Mouse (Mus musculus): ENCODE measurements around the gene Bend5. TPM values are rescaled to one million over a fixed set of nuclear protein-coding genes. Genes with fewer than 3 reads are reported as not detected.

Gene Bend5
- total RNA-seq (2014; rRNA removed), result 0.13 and 0.28 TPM in 2 replicates
- 0.13 TPM in 1 of 2 replicates, not detected in the other for polyA plus RNA-seq (2012; rRNA removed)

DNA sequence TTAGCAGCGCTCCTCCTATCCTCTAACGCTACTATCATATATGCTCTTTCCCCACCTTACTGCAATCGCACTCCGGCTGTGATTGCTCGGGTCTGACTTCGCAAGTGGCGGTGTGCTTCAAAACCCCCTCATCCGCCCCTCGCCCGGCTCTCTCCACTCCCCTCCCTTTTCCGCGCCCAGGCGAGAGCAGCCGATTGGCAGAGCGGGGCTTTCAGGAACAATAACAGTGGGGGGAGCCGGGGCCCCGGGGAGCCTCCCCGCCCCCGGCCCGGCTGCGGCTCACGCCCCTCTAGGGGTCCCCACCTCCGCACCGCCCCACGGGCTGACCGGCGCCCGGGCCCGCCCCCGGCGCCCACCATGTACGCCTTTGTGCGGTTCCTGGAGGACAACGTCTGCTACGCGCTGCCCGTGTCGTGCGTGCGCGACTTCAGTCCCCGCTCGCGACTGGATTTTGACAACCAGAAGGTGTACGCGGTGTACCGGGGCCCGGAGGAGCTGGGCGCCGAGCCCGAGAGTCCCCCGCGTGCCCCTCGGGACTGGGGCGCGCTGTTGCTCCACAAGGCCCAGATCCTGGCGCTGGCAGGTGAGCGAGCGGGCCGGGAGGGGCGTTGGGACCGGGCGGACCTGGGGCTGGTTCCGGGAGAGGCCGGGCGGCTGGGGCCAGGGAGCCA, at the start of gene Bend5:
TSS of gene Bend5 (plus strand) at position 189 of the 671 bp plus-strand sequence.
- Histone ChIP-seq H3K4me1 (ENCODE audit: control insufficient read depth, insufficient read depth, low read length) (no peaks in the 10 kb centered on the region; the same call in 1 of the 2 replicates), H3K4me3 (ENCODE audit: insufficient read depth, low read depth, low read length) (peak within 1 kb of the TSS; percentile 58), H3K36me3 (ENCODE audit: control insufficient read depth, insufficient read depth, low read length) (no peaks in the 10 kb centered on the region), H3K9ac (ENCODE audit: low read depth, low read length) (peak within 1 kb of the TSS; percentile 71), H3K79me2 (ENCODE audit: control insufficient read depth, insufficient read depth, low read length) (no peaks in the 10 kb centered on the region), H3K27me3 (ENCODE audit: control insufficient read depth, insufficient read depth, low read length) (peaks cover 3% of the 10 kb centered on the region; the same call in 1 of the 2 replicates), H3K27ac (replicated peaks; ENCODE audit: insufficient read depth, low read depth, low read length) (no peak within 1 kb of the TSS)
- 2% methylated on average over 64 of the region's 66 CpGs for WGBS
- no peak for DNase-seq (ENCODE audit: extremely low read depth, low read depth, low spot score)
- TF ChIP-seq CTCF (IDR thresholded peaks at IDR 0.05; ENCODE audit: low read depth, low read length), result no peak
- TF ChIP-seq POLR2A (IDR thresholded peaks at IDR 0.05; ENCODE audit: extremely low read depth, insufficient read depth, low read length), result no peak

DNA sequence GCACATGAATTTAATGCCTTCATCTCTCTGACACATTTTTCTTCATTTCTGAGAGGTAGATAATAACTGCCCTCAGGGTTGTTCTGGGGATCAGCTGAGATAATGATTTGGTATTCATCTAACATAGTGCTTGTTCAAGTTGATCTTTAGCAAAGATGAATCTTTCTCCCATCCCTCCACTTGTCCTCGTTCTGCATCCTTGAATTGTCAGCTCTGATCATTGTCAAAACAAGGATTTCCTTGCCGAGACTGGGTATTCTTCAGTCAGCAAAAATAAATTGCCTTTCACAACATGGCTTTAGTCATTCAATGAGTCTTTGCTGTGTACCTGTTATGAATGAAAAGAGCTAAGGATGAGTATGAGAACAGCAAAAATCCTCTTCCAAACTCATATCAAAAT, 47.0 kb upstream of the Bend5 start:
- Histone ChIP-seq H3K36me3 (ENCODE audit: control insufficient read depth, insufficient read depth, low read length) (no peaks in the 10 kb centered on the region), H3K4me1 (ENCODE audit: control insufficient read depth, insufficient read depth, low read length) (no peaks in the 10 kb centered on the region), H3K79me2 (ENCODE audit: control insufficient read depth, insufficient read depth, low read length) (no peaks in the 10 kb centered on the region), H3K4me3 (ENCODE audit: insufficient read depth, low read depth, low read length) (no peak overlapping the region), H3K9ac (ENCODE audit: low read depth, low read length) (no peak overlapping the region), H3K27me3 (ENCODE audit: control insufficient read depth, insufficient read depth, low read length) (no peaks in the 10 kb centered on the region), H3K27ac (replicated peaks; ENCODE audit: insufficient read depth, low read depth, low read length) (no peak overlapping the region)
- WGBS, result 72% methylated on average over 2 of the region's 2 CpGs
- TF ChIP-seq CTCF (IDR thresholded peaks at IDR 0.05; ENCODE audit: low read depth, low read length), result no peak
- no peak for TF ChIP-seq POLR2A (IDR thresholded peaks at IDR 0.05; ENCODE audit: extremely low read depth, insufficient read depth, low read length)
- no peak for DNase-seq (ENCODE audit: extremely low read depth, low read depth, low spot score)

GRCm38 (mm10) chr4:111377159-111377558, 37.6 kb upstream of the Bend5 start:
- TF ChIP-seq CTCF (IDR thresholded peaks at IDR 0.05; ENCODE audit: low read depth, low read length), result no peak
- no peak for TF ChIP-seq POLR2A (IDR thresholded peaks at IDR 0.05; ENCODE audit: extremely low read depth, insufficient read depth, low read length)
- H3K79me2 ChIP-seq (ENCODE audit: control insufficient read depth, insufficient read depth, low read length), result no peaks in the 10 kb centered on the region
- H3K27ac ChIP-seq (replicated peaks; ENCODE audit: insufficient read depth, low read depth, low read length), result no peak overlapping the region
- no peaks in the 10 kb centered on the region for H3K27me3 ChIP-seq (ENCODE audit: control insufficient read depth, insufficient read depth, low read length)
- DNase-seq (ENCODE audit: extremely low read depth, low read depth, low spot score), result no peak
- no peak overlapping the region for H3K4me3 ChIP-seq (ENCODE audit: insufficient read depth, low read depth, low read length)
- no peak overlapping the region for H3K9ac ChIP-seq (ENCODE audit: low read depth, low read length)
- no peaks in the 10 kb centered on the region for H3K36me3 ChIP-seq (ENCODE audit: control insufficient read depth, insufficient read depth, low read length)
- no peaks in the 10 kb centered on the region for H3K4me1 ChIP-seq (ENCODE audit: control insufficient read depth, insufficient read depth, low read length)

- TF ChIP-seq POLR2A (IDR thresholded peaks at IDR 0.05; ENCODE audit: extremely low read depth, insufficient read depth, low read length) (no peak), CTCF (IDR thresholded peaks at IDR 0.05; ENCODE audit: low read depth, low read length) (no peak)
- H3K9ac ChIP-seq (ENCODE audit: low read depth, low read length), result no peak overlapping the region
- DNase-seq (ENCODE audit: extremely low read depth, low read depth, low spot score), result no peak
- no peak overlapping the region for H3K4me3 ChIP-seq (ENCODE audit: insufficient read depth, low read depth, low read length)
- H3K27ac ChIP-seq (replicated peaks; ENCODE audit: insufficient read depth, low read depth, low read length), result no peak overlapping the region
- no peaks in the 10 kb centered on the region for H3K4me1 ChIP-seq (ENCODE audit: control insufficient read depth, insufficient read depth, low read length)
- WGBS, result 85% methylated on average over 3 of the region's 3 CpGs
- no peaks in the 10 kb centered on the region for H3K36me3 ChIP-seq (ENCODE audit: control insufficient read depth, insufficient read depth, low read length)
- H3K79me2 ChIP-seq (ENCODE audit: control insufficient read depth, insufficient read depth, low read length), result no peaks in the 10 kb centered on the region
- H3K27me3 ChIP-seq (ENCODE audit: control insufficient read depth, insufficient read depth, low read length), result no peaks in the 10 kb centered on the region
Measured at GRCm38 (mm10) chr4:111378071-111378470, 36.7 kb upstream of the Bend5 start.

GRCm38 (mm10) chr4:111383101-111383500, 31.7 kb upstream of the Bend5 start:
- H3K27me3 ChIP-seq (ENCODE audit: control insufficient read depth, insufficient read depth, low read length), result no peaks in the 10 kb centered on the region
- DNase-seq (ENCODE audit: extremely low read depth, low read depth, low spot score), result no peak
- WGBS, result 82% methylated on average over 2 of the region's 2 CpGs
- TF ChIP-seq POLR2A (IDR thresholded peaks at IDR 0.05; ENCODE audit: extremely low read depth, insufficient read depth, low read length), result no peak
- no peak for TF ChIP-seq CTCF (IDR thresholded peaks at IDR 0.05; ENCODE audit: low read depth, low read length)
- H3K4me1 ChIP-seq (ENCODE audit: control insufficient read depth, insufficient read depth, low read length), result no peaks in the 10 kb centered on the region
- no peak overlapping the region for H3K9ac ChIP-seq (ENCODE audit: low read depth, low read length)
- no peak overlapping the region for H3K4me3 ChIP-seq (ENCODE audit: insufficient read depth, low read depth, low read length)
- no peaks in the 10 kb centered on the region for H3K36me3 ChIP-seq (ENCODE audit: control insufficient read depth, insufficient read depth, low read length)
- H3K79me2 ChIP-seq (ENCODE audit: control insufficient read depth, insufficient read depth, low read length), result no peaks in the 10 kb centered on the region
- H3K27ac ChIP-seq (replicated peaks; ENCODE audit: insufficient read depth, low read depth, low read length), result no peak overlapping the region

DNA sequence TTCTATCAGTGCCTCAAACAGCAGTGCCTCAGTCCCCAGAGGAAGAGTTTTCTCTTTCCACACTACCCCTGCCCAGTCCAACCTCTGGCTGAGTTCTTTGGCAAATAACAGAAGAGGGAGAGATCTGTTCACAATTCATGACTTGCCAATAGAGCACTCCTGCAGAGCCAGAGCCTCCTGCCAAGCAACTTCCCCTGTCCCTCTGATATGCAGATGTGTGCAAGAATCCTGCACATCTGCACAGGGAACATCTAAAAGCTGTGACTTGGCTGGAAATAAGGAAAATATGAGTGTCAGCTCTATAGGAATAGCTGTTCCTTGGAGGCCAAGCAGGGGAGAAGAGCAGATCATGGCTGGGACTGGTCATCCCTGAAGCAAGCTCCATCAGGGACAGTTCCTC, 24.1 kb upstream of the Bend5 start:
- no peak overlapping the region for H3K27ac ChIP-seq (replicated peaks; ENCODE audit: insufficient read depth, low read depth, low read length)
- H3K79me2 ChIP-seq (ENCODE audit: control insufficient read depth, insufficient read depth, low read length), result no peaks in the 10 kb centered on the region
- no peaks in the 10 kb centered on the region for H3K36me3 ChIP-seq (ENCODE audit: control insufficient read depth, insufficient read depth, low read length)
- no peaks in the 10 kb centered on the region for H3K27me3 ChIP-seq (ENCODE audit: control insufficient read depth, insufficient read depth, low read length)
- H3K4me1 ChIP-seq (ENCODE audit: control insufficient read depth, insufficient read depth, low read length), result no peaks in the 10 kb centered on the region
- H3K4me3 ChIP-seq (ENCODE audit: insufficient read depth, low read depth, low read length), result no peak overlapping the region
- DNase-seq (ENCODE audit: extremely low read depth, low read depth, low spot score), result no peak
- TF ChIP-seq POLR2A (IDR thresholded peaks at IDR 0.05; ENCODE audit: extremely low read depth, insufficient read depth, low read length) (no peak), CTCF (IDR thresholded peaks at IDR 0.05; ENCODE audit: low read depth, low read length) (no peak)
- H3K9ac ChIP-seq (ENCODE audit: low read depth, low read length), result no peak overlapping the region
